Mouse (Mus musculus): ENCODE data around the gene Ttll12. TPM values are rescaled to one million over a fixed set of nuclear protein-coding genes. Genes with fewer than 3 reads are reported as not detected.

The Ttll12 gene
- polyA plus RNA-seq, 1 experiment from 2014 or later, result 41.2 TPM

DNA sequence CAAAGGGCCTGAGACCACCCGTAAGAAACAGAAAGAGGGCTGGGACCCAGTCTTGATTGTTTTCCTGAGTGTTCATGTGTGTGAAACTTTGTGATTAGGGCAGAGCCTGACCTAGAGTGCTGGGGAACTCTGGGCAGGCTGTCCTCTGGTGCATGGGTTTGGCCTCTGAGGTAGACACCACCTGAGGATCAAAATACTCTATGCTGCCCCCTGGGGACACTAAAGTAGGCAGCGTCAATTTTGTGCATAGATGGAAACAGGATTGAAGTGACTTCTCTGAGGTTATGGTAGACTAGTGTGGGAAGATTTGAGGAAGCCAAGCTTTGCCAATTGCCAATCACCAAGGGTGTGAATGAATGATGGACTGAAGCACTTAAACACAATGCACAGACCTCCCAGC lies 24.3 kb downstream of the Ttll12 start:
- no peaks in the 10 kb centered on the region for H3K4me1 ChIP-seq (replicated peaks)
- no peak overlapping the region for H3K4me3 ChIP-seq
- H3K36me3 ChIP-seq, result peaks cover 18% of the 10 kb centered on the region
- ATAC-seq (ENCODE audit: low FRiP score), result no peak
- H3K27me3 ChIP-seq, result peaks cover 1% of the 10 kb centered on the region; the same call in 1 of the 2 replicates
- H3K9me3 ChIP-seq, result no peaks in the 10 kb centered on the region
- no peak overlapping the region for H3K9ac ChIP-seq
- 61% methylated on average over 2 of the region's 2 CpGs for WGBS
- H3K4me2 ChIP-seq, result no peak overlapping the region
- no peak overlapping the region for H3K27ac ChIP-seq

DNA sequence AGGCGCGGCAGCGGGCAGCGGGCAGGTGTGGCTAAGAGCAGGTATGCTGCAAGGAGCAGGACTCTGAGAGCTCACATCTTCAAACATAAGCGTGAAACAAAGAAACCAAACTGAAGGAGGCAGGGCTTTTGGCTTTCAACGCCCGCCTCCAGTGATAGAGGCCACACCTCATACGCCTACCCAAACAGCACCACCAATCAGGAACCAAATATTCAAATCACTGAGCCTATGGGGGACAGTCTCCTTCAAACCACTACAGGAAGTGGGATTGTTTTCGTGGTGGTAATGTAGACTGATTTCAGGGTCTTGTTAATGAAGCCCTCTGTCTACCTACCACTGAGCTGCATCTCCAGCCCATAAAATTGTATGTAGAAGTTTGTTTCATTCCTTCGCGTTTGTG lies 25.3 kb downstream of the Ttll12 start:
- 63% methylated on average over 11 of the region's 11 CpGs for WGBS
- Histone ChIP-seq H3K36me3 (peaks cover 9% of the 10 kb centered on the region), H3K4me1 (replicated peaks) (no peaks in the 10 kb centered on the region), H3K4me2 (no peak overlapping the region), H3K9me3 (no peaks in the 10 kb centered on the region), H3K9ac (no peak overlapping the region), H3K27me3 (peaks cover 10% of the 10 kb centered on the region), H3K4me3 (no peak overlapping the region), H3K27ac (no peak overlapping the region)
- ATAC-seq (ENCODE audit: low FRiP score), result no peak

DNA sequence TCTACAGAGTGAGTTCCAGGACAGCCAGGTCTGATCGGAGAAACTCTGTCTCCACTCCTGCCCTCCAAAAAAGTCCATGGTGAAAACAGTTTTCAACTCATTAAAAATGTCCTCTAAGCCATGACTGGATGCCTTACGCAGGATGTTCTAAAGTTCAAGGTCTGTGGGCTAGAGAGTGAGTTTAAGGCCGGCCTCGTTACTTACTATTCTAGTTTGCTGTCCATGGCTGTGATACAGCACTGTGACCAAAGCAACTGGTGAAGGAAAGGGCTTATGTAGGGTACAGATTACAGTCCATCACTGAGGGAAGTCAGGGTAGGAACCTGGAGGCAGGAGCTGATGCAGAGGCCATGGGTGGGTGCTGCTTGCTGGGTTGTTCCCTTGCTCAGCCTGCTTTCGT lies 26.4 kb downstream of the Ttll12 start:
- H3K4me1 ChIP-seq (replicated peaks), result peaks cover 11% of the 10 kb centered on the region
- H3K4me2 ChIP-seq, result no peak overlapping the region
- no peak overlapping the region for H3K4me3 ChIP-seq
- H3K36me3 ChIP-seq, result no peaks in the 10 kb centered on the region
- 95% methylated on average over 5 of the region's 5 CpGs for WGBS
- no peak overlapping the region for H3K27ac ChIP-seq
- no peaks in the 10 kb centered on the region for H3K9me3 ChIP-seq
- no peak for ATAC-seq (ENCODE audit: low FRiP score)
- peaks cover 21% of the 10 kb centered on the region for H3K27me3 ChIP-seq
- no peak overlapping the region for H3K9ac ChIP-seq

DNA sequence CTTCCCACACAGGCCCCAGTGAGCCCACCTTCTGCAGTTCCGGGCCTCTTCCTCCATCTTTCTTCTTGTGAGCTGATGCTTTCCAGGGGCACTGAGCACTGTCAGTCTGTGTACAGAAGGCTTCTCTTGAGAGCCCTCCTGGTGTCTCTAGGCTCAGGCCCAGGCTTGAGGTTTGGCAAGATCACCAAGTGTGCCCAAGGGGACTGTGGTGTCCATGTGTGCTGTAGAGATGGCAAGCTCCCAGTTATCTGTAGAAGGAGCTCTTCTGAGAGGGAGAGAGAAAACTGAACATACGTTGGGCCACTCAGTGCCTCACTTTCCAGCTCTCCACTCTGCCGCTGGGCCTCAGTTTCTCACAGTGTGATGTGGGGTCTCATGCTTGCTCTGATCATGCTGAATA lies 27.2 kb downstream of the Ttll12 start:
- Histone ChIP-seq H3K27ac (no peak overlapping the region), H3K36me3 (no peaks in the 10 kb centered on the region), H3K4me3 (no peak overlapping the region), H3K4me2 (no peak overlapping the region), H3K9ac (no peak overlapping the region), H3K27me3 (peaks cover 29% of the 10 kb centered on the region), H3K9me3 (no peaks in the 10 kb centered on the region), H3K4me1 (replicated peaks) (peaks cover 17% of the 10 kb centered on the region)
- no peak for ATAC-seq (ENCODE audit: low FRiP score)
- 91% methylated on average over 3 of the region's 3 CpGs for WGBS

DNA sequence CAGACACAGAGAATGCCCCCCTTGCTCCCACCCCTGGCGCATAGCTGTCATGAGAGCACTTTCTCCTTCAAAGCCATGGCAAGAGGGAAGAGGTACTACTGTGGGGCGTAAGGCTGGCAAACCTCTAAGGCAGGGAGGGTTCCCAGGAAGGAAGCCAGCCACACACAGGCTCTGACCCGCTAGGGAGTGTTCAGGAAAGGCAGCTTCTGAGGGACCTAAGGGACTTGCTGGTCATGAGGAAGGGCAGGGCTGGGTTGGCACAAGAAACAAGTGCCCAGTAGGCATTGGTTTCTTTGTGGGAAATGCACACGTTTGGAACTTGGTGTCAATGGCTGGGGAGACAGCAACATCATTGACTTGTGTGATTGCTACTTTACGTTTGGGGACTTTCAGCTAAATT lies 29.0 kb downstream of the Ttll12 start:
- 78% methylated on average over 5 of the region's 5 CpGs for WGBS
- H3K27ac ChIP-seq, result no peak overlapping the region
- peaks cover 17% of the 10 kb centered on the region for H3K4me1 ChIP-seq (replicated peaks)
- no peaks in the 10 kb centered on the region for H3K9me3 ChIP-seq
- H3K4me2 ChIP-seq, result no peak overlapping the region
- H3K4me3 ChIP-seq, result no peak overlapping the region
- H3K27me3 ChIP-seq, result peaks cover 38% of the 10 kb centered on the region
- no peak for ATAC-seq (ENCODE audit: low FRiP score)
- H3K36me3 ChIP-seq, result no peaks in the 10 kb centered on the region
- H3K9ac ChIP-seq, result no peak overlapping the region

DNA sequence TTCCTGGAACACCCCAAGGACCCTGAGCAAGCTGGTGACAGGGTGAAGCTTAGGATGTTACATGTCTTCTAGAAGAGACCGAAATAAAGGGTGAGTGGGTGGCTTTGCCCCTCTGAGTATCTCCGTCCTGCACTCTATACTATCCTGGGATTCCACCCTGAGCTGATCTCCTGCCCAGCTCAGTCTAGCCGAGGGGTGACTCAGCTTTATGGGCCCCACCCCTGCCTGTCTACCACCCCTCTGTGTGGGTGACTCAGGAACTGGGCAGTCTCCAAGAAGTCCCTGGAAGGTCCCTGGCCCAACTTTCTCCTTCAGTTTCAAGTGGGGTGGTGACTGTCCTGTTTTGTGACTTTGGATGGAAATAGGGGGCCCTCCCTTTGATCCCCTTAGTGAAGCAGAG lies 29.5 kb downstream of the Ttll12 start:
- no peak for ATAC-seq (ENCODE audit: low FRiP score)
- peaks cover 17% of the 10 kb centered on the region for H3K4me1 ChIP-seq (replicated peaks)
- no peaks in the 10 kb centered on the region for H3K36me3 ChIP-seq
- no peak overlapping the region for H3K4me2 ChIP-seq
- 87% methylated on average over 3 of the region's 3 CpGs for WGBS
- no peaks in the 10 kb centered on the region for H3K9me3 ChIP-seq
- H3K4me3 ChIP-seq, result no peak overlapping the region
- H3K9ac ChIP-seq, result no peak overlapping the region
- H3K27ac ChIP-seq, result no peak overlapping the region
- H3K27me3 ChIP-seq, result peaks cover 38% of the 10 kb centered on the region

DNA sequence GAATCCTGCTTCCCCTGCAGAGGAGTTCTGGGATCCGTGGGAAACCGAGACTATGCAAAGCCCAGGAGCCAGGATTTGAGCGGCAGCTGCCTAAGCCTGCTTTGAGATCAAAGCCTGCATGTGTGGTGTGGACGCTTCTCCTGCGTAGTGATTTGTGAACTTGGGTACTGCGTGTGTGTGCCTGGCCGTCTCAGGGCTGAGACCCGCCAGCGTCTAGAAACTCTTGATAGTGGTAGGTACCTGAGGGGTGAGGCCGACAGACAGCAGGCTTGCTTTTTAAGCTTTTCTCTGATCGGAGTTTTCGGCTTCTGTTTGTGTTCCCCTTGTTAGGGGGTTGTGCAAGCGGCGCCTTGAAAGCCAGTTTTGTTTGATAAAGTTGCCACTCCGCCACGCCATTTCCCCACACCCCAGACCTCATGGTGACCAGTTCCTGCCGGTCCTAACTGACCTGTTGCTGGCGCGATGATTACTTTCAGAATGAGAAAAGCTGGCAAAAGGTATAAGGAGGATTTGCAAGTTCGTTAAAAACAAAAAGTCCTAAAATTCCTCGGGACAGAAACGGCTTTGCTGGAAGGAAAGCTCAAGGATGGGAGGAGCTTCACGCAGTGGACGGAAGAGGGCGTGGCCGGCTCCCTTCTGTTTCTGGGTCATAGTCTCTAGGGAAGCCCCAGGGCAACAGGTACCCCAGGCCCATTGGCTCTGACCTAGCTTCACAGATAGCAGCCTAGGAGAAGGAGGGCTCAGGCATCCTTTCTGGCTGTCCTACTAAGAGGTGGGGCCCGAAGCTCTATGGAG lies 30.9 kb downstream of the Ttll12 start:
- Histone ChIP-seq H3K9me3 (no peaks in the 10 kb centered on the region), H3K36me3 (no peaks in the 10 kb centered on the region), H3K4me2 (peak overlapping the region; percentile 67), H3K4me1 (replicated peaks) (peaks cover 17% of the 10 kb centered on the region), H3K4me3 (peak overlapping the region; percentile 39), H3K9ac (peak overlapping the region; percentile 67), H3K27me3 (peaks cover 41% of the 10 kb centered on the region), H3K27ac (no peak overlapping the region)
- ATAC-seq (ENCODE audit: low FRiP score), result no peak
- 2% methylated on average over 27 of the region's 27 CpGs for WGBS

DNA sequence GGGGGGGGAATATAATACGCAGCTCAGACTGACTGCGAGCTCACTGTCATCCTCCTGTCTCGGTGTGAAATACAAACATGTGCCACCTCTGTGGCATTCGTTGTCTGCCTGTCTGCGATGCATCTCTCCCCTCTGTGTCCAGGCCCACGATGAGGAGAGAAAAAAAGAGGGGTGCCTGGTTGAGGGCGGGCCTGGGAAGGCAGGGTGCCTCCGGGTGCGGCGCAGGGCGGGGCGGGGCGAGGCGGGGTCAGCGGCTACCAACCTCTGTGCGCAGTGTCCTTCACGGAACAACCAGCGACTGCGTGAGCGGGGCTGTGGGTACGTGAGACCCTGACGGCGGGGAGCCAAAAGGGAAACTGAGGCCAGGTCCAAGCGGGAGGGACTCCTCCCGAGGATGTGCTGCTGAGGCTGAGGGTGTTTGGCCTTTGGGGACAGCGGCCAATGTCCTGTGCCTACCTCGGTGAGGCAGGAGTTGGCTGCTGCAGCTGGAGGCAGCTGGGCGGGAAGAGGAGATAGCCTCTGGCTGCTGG lies 31.6 kb downstream of the Ttll12 start, which contains the start of the genes Tspo and Mcat:
TSS of gene Tspo (plus strand) at position 266 of the 530 bp plus-strand sequence.
TSS of gene Mcat (minus strand) at position 461 of the 530 bp plus-strand sequence.
- Histone ChIP-seq H3K4me1 (replicated peaks) (peaks cover 17% of the 10 kb centered on the region), H3K9me3 (no peaks in the 10 kb centered on the region), H3K9ac (peak within 1 kb of the TSS; percentile 67), H3K4me3 (peak within 1 kb of the TSS; percentile 39), H3K36me3 (no peaks in the 10 kb centered on the region), H3K27me3 (peaks cover 45% of the 10 kb centered on the region), H3K4me2 (peak within 1 kb of the TSS; percentile 67), H3K27ac (no peak within 1 kb of the TSS)
- no peak; the same call in 1 of the 2 replicates for ATAC-seq (ENCODE audit: low FRiP score)
- 2% methylated on average over 28 of the region's 28 CpGs for WGBS

DNA sequence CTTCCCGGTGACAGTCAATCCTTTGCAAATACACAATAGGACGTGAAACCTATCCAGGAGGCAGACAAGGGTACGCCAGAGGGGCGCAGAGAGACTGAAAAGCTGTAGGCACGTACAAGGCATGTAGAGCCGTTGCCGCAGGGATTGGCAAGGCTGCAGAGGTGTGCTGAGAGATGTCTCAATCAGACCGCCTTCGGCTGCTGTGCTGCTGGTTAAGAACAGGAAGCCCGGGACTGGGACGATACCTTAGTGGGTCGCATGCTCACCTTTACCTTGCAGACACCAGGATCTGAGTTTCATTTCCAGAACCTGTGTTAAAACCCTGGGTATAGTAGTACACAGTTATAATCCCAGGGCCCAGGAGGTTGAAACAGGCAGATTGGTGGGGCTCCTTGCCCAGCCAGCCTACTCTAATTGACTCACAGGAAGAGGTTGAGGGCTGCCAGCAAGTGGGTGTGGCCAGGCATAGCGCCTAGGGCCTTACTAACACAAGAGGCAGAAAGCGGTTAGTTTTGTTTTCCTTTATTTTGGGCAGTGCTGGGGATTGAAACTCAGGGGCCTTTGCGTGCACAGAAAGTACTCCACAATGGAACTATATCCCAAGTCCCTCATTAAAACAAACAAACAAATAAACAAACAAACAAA lies 32.2 kb downstream of the Ttll12 start:
- Histone ChIP-seq H3K4me2 (peak overlapping the region; percentile 67; the same call in 1 of the 2 replicates), H3K4me1 (replicated peaks) (peaks cover 17% of the 10 kb centered on the region), H3K27ac (no peak overlapping the region), H3K27me3 (peaks cover 47% of the 10 kb centered on the region), H3K9ac (0 out of 2 replicates have a peak overlapping the region, but pooled peaks have one; percentile 67), H3K9me3 (no peaks in the 10 kb centered on the region), H3K4me3 (no peak overlapping the region; the same call in 1 of the 2 replicates), H3K36me3 (no peaks in the 10 kb centered on the region)
- 37% methylated on average over 15 of the region's 15 CpGs for WGBS
- ATAC-seq (ENCODE audit: low FRiP score), result no peak

DNA sequence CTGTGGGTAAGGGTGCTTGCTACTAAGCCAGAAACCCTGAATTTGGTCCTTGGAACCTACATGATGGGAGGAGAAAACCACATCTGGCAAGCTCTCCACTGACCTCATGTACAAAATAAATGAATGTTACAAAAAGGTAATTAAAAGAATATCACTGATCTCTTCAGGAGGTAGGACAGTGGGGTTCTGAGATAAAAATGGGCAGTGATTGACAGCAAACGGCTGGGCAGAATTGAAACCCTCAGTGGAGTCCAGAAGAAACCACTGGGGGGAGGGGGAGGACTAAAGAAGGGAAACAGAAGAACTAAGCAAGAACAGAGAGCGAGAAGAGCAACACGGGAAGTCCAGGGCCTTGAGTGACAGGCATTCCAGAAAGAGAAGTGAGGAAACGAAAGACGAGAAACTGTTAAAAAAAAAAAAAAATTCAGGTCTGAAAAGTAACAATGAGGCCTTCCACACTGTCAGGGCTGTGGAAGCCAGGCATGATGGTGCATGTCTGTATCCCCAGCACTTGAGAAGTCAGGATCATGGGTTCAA lies 33.9 kb downstream of the Ttll12 start:
- peaks cover 47% of the 10 kb centered on the region for H3K27me3 ChIP-seq
- no peaks in the 10 kb centered on the region for H3K36me3 ChIP-seq
- ATAC-seq (ENCODE audit: low FRiP score), result no peak
- no peak overlapping the region for H3K9ac ChIP-seq
- H3K4me2 ChIP-seq, result no peak overlapping the region
- H3K4me1 ChIP-seq (replicated peaks), result peaks cover 19% of the 10 kb centered on the region
- 61% methylated on average over 5 of the region's 5 CpGs for WGBS
- H3K4me3 ChIP-seq, result no peak overlapping the region
- no peak overlapping the region for H3K27ac ChIP-seq
- no peaks in the 10 kb centered on the region for H3K9me3 ChIP-seq

DNA sequence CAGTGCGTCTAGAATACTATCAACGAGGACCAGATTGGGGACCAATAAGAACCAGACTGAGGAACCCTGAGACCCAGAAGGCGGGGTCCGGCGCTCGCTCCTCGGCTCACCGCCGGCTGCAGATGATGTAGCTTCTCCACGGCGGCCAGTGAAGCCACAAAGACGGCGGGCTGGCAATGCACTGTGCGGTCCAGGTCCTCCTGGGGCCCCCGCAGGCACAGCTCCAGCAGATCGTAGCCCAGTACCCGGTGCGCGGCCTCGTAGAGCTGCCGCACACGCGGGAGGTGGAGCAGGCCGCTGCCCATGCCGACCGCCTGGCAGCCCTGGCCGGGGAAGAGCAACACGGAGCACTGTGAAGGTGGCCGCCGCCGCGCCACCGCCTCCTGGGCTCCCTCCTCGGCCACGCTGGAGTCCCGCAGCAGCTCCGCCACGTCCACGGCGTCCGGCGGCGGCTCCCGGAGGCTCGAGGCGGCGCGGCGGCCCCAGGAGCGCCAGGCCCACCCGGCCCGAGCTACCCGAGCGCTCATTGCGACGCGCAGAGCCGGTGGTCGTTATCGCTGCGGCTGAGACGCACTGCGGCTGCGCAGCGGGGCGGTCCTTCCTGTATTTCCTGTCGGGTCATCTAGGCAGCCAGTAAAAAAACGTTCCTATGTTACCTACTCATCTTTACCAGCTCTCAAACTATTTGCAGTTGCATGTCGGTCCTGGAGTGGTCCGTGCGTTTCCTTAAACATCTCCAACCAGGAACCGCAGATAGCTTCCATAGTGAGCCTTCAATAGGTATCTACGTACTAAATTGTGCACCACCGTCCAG lies 39.6 kb downstream of the Ttll12 start:
- Histone ChIP-seq H3K36me3 (peaks cover 31% of the 10 kb centered on the region), H3K9ac (peak overlapping the region; percentile 92), H3K27me3 (0 out of 2 replicates have a peak, but pooled peaks cover 9% of the 10 kb centered on the region), H3K27ac (peak overlapping the region; percentile 98), H3K4me2 (peak overlapping the region; percentile 66), H3K4me1 (replicated peaks) (peaks cover 13% of the 10 kb centered on the region), H3K9me3 (no peaks in the 10 kb centered on the region), H3K4me3 (peak overlapping the region; percentile 76)
- under 1% methylated on average over 74 of the region's 74 CpGs for WGBS
- ATAC-seq (ENCODE audit: low FRiP score), result peak; percentile 90

All from hindbrain, embryonic 13.5 days (tissue).